Mouse (Mus musculus) embryonic facial prominence, embryonic 11.5 days (tissue): Measurements from ENCODE around the gene Usp20. TPM values are rescaled to one million over a fixed set of nuclear protein-coding genes. Genes with fewer than 3 reads are reported as not detected.
A peak's percentile ranks its signal among the peaks of the same experiment; 100 is the strongest.

Source experiments
- ATAC-seq: fragments of 200-750 bp; cut with Nextera tagmentation; replicated peaks from 2 replicates; pipeline ENCODE4 v1.8.0; 2017; ENCODE audit warnings: low read depth; ENCODE audit not compliant: insufficient number of reproducible peaks, low FRiP score, low TSS enrichment
- DNase-seq: peaks from one replicate; pipeline ENCODE4 v3.0.0-alpha.2; 2015; ENCODE audit warnings: low spot score
- H3K27ac ChIP-seq: fragments of 300-500 bp; sonication (generic); replicated peaks from 2 replicates; pipeline ENCODE4 v1.5.1; 2014; ENCODE audit warnings: mild to moderate bottlenecking, low read depth, low read length, control low read depth
- H3K27me3 ChIP-seq: fragments of 300-500 bp; sonication (generic); 2 replicates; pipeline ENCODE4 v1.6.1; 2014; ENCODE audit warnings: mild to moderate bottlenecking, low read length, moderate library complexity, mixed read lengths; ENCODE audit not compliant: control insufficient read depth, insufficient read depth
- H3K36me3 ChIP-seq: fragments of 300-500 bp; sonication (generic); replicated peaks from 2 replicates; pipeline ENCODE4 v1.6.1; 2014; ENCODE audit warnings: low read depth, mild to moderate bottlenecking, low read length, moderate library complexity, mixed read lengths; ENCODE audit not compliant: control insufficient read depth, insufficient read depth
- H3K4me1 ChIP-seq: fragments of 300-500 bp; sonication (generic); 2 replicates; pipeline ENCODE4 v1.6.1; 2014; ENCODE audit warnings: low read length, mixed read lengths; ENCODE audit not compliant: control insufficient read depth, insufficient read depth
- H3K4me2 ChIP-seq: fragments of 300-500 bp; sonication (generic); 2 replicates; pipeline ENCODE4 v1.6.1; 2014; ENCODE audit warnings: low read depth, mild to moderate bottlenecking, control low read depth, low read length, moderate library complexity
- H3K4me3 ChIP-seq: fragments of 300-500 bp; sonication (generic); 2 replicates; pipeline ENCODE4 v1.5.1; 2014; ENCODE audit warnings: low read depth, low read length, control low read depth
- H3K9ac ChIP-seq: fragments of 300-500 bp; sonication (generic); replicated peaks from 2 replicates; pipeline ENCODE4 v1.6.1; 2014; ENCODE audit warnings: mild to moderate bottlenecking, control low read depth, low read length
- H3K9me3 ChIP-seq: fragments of 300-500 bp; sonication (generic); replicated peaks from 2 replicates; pipeline ENCODE4 v1.6.1; 2016; ENCODE audit warnings: mild to moderate bottlenecking, low read length, inconsistent platforms, mixed read lengths; ENCODE audit not compliant: control insufficient read depth
- WGBS: fragments of 180-500 bp; shearing (Covaris S2); extraction: QIAGEN DNeasy Blood & Tissue Kit; methylation state at CpG from one replicate; pipeline ENCODE4 v1.1.7; 2014; 5-methylcytosine and 5-hydroxymethylcytosine counted together
- polyA plus RNA-seq: library from polyadenylated mRNA; unstranded; fragments of >200 nt; fragmentation: Nextera tagmentation; extraction: Ambion mirVana; gene quantifications from 2 replicates; pipeline ENCODE4 v1.2.1, GENCODE M21; 2014

Usp20 gene
- polyA plus RNA-seq, 1 experiment from 2014 or later: 9.3 TPM

DNA sequence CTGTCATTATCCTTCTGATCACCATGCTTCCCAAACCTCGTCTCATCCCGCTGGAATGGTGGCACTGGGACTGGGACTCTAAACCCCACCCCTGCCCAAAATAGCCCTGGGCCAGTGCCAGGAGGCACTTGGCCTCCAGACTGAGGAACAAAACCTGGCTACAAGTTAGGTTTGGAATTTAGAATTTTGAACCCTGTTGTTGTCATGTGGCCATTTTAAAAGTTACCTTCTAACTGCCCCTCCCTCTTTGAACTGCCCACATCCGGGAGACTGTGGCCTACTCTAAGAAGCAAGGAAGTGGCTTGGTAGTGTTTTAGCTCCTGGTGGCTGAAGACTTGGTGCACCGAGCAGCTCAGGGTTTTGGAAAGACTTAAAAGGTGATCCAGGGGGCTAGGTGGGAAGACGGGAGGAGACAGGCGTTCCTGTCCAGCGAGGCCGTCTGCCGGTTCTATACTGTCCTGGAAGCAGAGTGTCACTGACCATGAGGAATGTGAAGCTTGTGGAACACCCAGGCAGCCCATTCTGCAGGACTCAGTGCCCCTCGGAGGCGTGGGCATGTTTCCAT, 13.4 kb downstream of the Usp20 start:
- Histone ChIP-seq H3K4me3 (no peak overlapping the region), H3K27ac (no peak overlapping the region), H3K4me2 (no peak overlapping the region), H3K27me3 (no peaks in the 10 kb centered on the region), H3K9me3 (no peaks in the 10 kb centered on the region), H3K4me1 (no peaks in the 10 kb centered on the region), H3K36me3 (no peaks in the 10 kb centered on the region), H3K9ac (no peak overlapping the region)
- ATAC-seq (no peak), DNase-seq (no peak)
- WGBS: 75% methylated on average over 11 of the region's 11 CpGs

DNA sequence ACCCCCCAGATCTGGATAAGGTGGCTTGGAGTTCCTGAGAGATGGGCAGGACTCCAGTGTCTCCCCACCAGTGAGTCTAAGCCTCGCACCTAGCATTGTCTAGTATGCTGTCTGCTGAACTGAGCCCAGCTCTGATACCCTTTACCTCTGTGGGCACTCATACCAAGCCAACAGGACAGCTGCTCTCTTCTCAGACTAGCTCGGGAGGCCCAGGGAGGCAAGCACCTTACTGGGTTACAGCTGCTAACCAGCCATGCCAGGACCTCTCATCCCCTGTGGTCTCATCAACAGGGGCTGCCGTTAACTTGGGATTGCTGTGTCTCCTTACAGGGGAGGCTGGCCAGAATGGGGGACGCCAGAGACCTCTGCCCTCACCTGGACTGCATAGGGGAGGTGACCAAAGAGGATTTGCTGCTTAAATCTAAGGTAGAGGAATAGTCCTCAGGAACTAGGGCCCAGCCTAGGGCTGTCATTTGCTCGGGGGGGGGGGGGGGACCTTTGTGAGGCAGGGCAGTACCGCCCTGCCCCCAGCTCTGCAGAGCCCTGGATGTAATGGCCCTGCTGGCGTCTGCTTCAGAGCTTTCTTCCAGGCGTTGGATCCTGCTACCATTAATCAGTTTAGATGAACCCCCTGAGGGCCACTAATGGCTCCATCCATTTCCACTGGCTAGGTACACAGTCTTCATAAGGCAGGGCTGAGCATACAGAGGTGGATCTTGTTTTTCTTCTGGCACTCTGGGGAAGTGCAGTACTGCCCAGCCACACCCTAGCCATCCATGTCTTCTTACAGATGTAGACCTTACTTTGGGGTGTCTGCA, 16.6 kb downstream of the Usp20 start:
- no peaks in the 10 kb centered on the region for H3K27me3 ChIP-seq
- no peak overlapping the region for H3K27ac ChIP-seq
- ATAC-seq (peak; percentile 62; the same call in 1 of the 2 replicates), DNase-seq (no peak)
- H3K36me3 ChIP-seq: no peaks in the 10 kb centered on the region
- H3K9me3 ChIP-seq: no peaks in the 10 kb centered on the region
- 70% methylated on average over 8 of the region's 8 CpGs for WGBS
- no peaks in the 10 kb centered on the region for H3K4me1 ChIP-seq
- no peak overlapping the region for H3K9ac ChIP-seq
- H3K4me3 ChIP-seq: no peak overlapping the region
- no peak overlapping the region for H3K4me2 ChIP-seq

DNA sequence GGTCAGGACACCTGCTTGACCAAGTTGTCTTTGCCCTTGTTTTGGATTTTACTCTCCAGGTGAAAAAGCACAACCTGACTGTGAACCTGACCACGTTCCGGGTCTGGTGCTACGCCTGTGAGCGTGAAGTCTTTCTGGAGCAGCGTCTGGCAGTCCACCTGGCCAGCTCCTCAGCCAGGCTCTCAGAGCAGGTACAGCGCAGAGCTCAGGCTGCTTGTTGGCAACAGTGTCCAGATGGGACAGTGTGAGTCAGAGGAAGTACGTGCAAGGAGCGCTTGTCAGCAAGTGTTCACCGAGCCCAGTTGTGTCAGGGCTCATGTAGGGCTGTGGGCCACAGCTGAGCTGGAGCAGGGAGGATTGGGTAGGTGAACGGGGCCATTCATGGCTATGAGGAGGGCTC, 20.8 kb downstream of the Usp20 start:
- Histone ChIP-seq H3K4me3 (no peak overlapping the region), H3K9me3 (no peaks in the 10 kb centered on the region), H3K4me1 (no peaks in the 10 kb centered on the region), H3K36me3 (no peaks in the 10 kb centered on the region), H3K27ac (no peak overlapping the region), H3K27me3 (no peaks in the 10 kb centered on the region), H3K9ac (no peak overlapping the region), H3K4me2 (no peak overlapping the region)
- 90% methylated on average over 10 of the region's 10 CpGs for WGBS
- no peak for DNase-seq
- ATAC-seq: no peak

DNA sequence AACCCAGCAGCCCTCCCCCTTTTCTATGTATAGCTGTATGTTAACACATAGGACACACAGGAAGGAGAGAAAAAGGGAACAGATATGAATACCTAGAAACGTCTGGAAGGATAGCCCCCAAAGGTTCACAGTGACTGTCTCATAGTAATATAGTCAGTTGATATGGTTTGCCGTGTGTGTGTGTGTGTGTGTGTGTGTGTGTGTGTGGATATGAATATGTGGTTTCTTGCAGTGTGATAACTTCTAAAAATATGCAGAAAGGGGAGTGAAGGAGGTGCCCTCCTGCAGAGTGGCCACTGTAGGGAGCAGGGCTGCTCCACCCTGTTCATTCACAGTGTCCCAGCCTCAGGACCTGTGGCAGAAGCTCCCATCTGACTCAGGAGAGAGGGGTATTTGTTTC, 23.4 kb downstream of the Usp20 start:
- Histone ChIP-seq H3K4me3 (no peak overlapping the region), H3K9me3 (no peaks in the 10 kb centered on the region), H3K27me3 (no peaks in the 10 kb centered on the region), H3K4me1 (no peaks in the 10 kb centered on the region), H3K27ac (no peak overlapping the region), H3K36me3 (no peaks in the 10 kb centered on the region), H3K4me2 (no peak overlapping the region), H3K9ac (no peak overlapping the region)
- no peak for DNase-seq
- WGBS: 88% methylated on average over 2 of the region's 2 CpGs
- no peak for ATAC-seq

DNA sequence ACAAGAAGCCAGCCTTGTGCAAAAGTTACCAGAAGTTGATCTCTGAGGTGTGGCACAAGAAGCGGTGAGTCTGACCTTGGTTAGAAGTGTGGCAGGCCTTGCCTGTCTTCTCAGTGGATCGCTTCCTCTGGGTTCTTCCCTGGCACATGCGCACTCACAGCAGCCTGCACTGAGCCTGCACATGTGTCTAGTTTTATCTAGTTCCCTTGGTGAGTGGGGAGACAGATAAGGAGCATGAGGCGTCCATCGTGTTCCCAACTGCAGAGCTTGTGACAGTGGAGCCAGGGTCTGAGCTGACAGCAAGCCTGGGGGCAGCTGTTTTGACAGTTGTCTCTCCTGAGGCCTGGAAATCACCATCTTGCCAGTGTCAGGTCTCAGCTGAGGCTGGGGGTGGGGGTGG, 24.4 kb downstream of the Usp20 start:
- Histone ChIP-seq H3K4me1 (no peaks in the 10 kb centered on the region), H3K27ac (no peak overlapping the region), H3K4me3 (no peak overlapping the region), H3K4me2 (no peak overlapping the region), H3K27me3 (no peaks in the 10 kb centered on the region), H3K9ac (no peak overlapping the region), H3K36me3 (no peaks in the 10 kb centered on the region), H3K9me3 (no peaks in the 10 kb centered on the region)
- WGBS: 87% methylated on average over 5 of the region's 5 CpGs
- no peak for ATAC-seq
- no peak for DNase-seq

DNA sequence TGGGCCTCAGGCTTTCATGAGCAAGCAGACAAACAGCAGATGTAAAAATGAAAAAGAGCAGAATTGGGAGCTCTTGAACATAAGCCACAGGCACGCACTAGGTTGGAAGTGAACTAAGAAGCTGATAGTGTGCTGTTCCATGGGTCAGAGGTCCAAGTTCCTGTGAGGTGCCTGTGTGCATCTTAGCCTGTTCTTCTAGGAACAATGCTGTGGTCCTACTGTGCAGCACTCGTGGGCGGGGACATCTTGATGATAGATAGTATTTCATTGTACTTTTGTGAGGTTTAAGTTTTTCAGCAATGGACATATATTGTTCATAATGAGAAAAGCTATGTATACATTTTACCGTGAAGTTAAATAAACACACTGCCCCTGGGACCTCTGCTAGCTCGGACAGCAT, 25.1 kb downstream of the Usp20 start:
- Histone ChIP-seq H3K4me3 (no peak overlapping the region), H3K27ac (no peak overlapping the region), H3K4me2 (no peak overlapping the region), H3K4me1 (no peaks in the 10 kb centered on the region), H3K27me3 (no peaks in the 10 kb centered on the region), H3K36me3 (no peaks in the 10 kb centered on the region), H3K9ac (no peak overlapping the region), H3K9me3 (no peaks in the 10 kb centered on the region)
- 87% methylated on average over 5 of the region's 5 CpGs for WGBS
- no peak for ATAC-seq
- no peak for DNase-seq

DNA sequence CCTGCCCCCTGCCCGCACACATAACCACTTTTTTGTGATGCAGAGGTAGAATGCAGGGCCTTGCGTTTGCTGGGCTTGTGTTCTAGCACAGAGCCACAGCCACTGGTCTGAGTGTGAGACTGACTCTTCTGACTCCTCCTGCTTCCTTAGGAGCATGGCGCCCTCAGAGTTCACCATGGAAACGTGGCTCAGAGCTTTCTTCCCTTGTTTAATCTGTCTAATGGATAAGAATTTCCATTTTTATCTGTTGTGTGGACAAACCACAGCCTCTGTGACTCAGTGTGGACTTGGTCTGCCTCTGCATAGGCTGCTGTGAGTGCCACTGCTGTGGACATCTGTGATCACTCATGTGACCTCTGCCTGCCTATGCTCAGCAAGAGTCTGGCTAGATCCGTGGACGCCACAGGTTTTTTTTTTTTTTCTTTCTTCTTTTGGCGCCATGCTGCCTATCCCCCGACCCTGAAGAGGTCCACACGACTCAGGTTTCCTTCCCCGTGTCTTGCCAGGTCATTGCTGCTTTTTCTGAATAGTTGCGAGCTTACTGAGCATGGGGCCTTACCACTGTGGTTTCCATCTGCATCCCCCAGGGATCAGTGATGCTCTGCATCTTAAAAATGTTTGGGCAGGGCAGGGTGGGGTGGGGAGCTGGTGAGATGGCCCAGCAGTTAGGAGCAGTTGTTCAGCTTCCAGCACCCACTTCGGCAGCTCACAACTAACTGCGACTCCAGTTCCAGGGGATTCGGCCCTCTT, 31.5 kb downstream of the Usp20 start:
- Histone ChIP-seq H3K27me3 (no peaks in the 10 kb centered on the region), H3K9me3 (no peaks in the 10 kb centered on the region), H3K4me3 (no peak overlapping the region), H3K27ac (no peak overlapping the region), H3K9ac (no peak overlapping the region), H3K4me1 (no peaks in the 10 kb centered on the region), H3K4me2 (no peak overlapping the region), H3K36me3 (no peaks in the 10 kb centered on the region; the same call in 1 of the 2 replicates)
- 65% methylated on average over 14 of the region's 14 CpGs for WGBS
- ATAC-seq: no peak
- no peak for DNase-seq
